Comparison of ENCODE assay signal across 8 mouse cellular contexts in the genomic region with DNA sequence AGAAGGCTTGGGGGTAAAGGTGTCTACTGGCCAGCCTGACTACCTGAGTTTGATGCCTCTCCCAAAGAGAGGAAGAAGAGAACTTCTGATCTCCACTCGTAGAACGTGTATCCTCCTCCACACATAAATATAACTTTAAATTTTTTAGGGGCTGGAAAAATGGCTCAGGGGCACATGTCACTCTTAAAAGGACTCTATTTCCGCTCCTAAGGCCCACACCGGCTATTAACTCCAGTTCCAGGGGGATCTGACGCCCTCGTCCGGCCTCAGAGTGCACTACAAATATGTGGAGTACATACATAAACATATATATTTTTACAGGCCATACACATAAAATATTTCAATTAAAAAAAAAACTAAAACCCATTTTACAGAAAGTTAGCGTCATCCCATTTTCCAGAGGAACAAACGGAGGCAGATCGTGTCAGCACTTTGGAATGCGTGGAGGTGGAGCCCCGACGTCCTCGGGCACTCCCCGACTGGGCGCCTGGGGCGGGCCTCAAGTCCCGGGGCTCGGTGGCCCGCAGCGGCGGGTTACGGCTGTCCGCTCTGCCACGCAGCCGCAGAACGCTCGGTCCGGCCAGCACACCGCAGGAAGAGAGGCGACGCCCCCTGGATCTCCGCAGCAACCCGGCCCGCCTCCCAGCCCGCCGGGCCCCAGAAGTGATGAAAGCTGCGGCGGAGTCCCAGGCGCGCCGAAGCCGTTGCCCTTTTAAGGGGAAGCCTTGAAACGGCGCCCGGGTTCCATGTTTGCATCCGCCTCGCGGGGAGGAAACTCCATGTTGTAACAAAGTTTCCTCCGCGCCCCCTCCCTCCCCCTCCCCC. TPM values are rescaled to one million over a fixed set of nuclear protein-coding genes. Genes with fewer than 3 reads are reported as not detected.
A peak's percentile ranks its signal among the peaks of the same experiment; 100 is the strongest.
DNase-seq lines count a peak whose midpoint lies in the region; ATAC-seq lines count a peak whose summit lies in the region.

A gene (plus strand): TSS at position 586 of the 825 bp plus-strand sequence.

- H3K4me3 ChIP-seq in intestine, embryonic 14.5 days (ENCODE audit: low read depth, low read length), result peak within 1 kb of the TSS; percentile 85

- ATAC-seq in intestine, embryonic 14.5 days (replicated peaks; ENCODE audit: low FRiP score, low TSS enrichment, low read depth), result peak; percentile 72

- 4% methylated on average over 50 of the region's 51 CpGs for WGBS in intestine, embryonic 14.5 days

- H3K27me3 ChIP-seq in intestine, embryonic 14.5 days (replicated peaks; ENCODE audit: control insufficient read depth, insufficient read depth, low read length), result no peaks in the 10 kb centered on the region

- peak within 1 kb of the TSS; percentile 99 for H3K27ac ChIP-seq in intestine, embryonic 14.5 days (ENCODE audit: low read depth)

- no peaks in the 10 kb centered on the region for H3K9me3 ChIP-seq in intestine, embryonic 14.5 days (ENCODE audit: control insufficient read depth, low read length)

- intact Hi-C loops in left cerebral cortex, postnatal 14 days (cut with DNase I), result loop anchor here (5.0 kb wide), 1 partner anchor 61 kb away; no protein-coding TSS in a partner anchor

- H3K9ac ChIP-seq in intestine, embryonic 14.5 days (ENCODE audit: low read length), result peak within 1 kb of the TSS; percentile 99

- DNase-seq in adrenal gland, adult (ENCODE audit: inconsistent age in 2 of 2, low spot score in 1 of 2), result peak; percentile 99
- peak; percentile 98 for DNase-seq in embryo, embryonic 10.5 days (ENCODE audit: low spot score)
- peak; percentile 99 for DNase-seq in gastrocnemius, postnatal 25 days
- DNase-seq in intestine, embryonic 14.5 days (ENCODE audit: low spot score), result peak; percentile 96
- DNase-seq in left cerebral cortex, postnatal 14 days (ENCODE audit: low spot score in 2 of 2), result peak; percentile 95 to 97
- peak; percentile 95 for DNase-seq in mesoderm, embryonic 11.5 days (ENCODE audit: low read depth, low spot score)
- DNase-seq in right cerebral cortex, postnatal 36 days (ENCODE audit: low spot score in 2 of 2), result peak; percentile 91 to 93
- peak; percentile 94 for DNase-seq in yolk sac, embryonic 10.5 days (ENCODE audit: low spot score)

- H3K4me1 ChIP-seq in intestine, embryonic 14.5 days (replicated peaks; ENCODE audit: control insufficient read depth, insufficient read depth, low read length), result peaks cover 27% of the 10 kb centered on the region

- peak within 1 kb of the TSS; percentile 97 for H3K4me2 ChIP-seq in intestine, embryonic 14.5 days (ENCODE audit: low read length)

- H3K36me3 ChIP-seq in intestine, embryonic 14.5 days (ENCODE audit: control insufficient read depth, insufficient read depth, low read length), result peaks cover 22% of the 10 kb centered on the region

RNA-seq across cellular contexts. Expression of the gene that starts here (rescaled TPM):
- total RNA-seq in gastrocnemius, postnatal 25 days (2021), result 10 to 100 TPM; 82.7 to 82.9 TPM
- polyA plus RNA-seq in intestine, embryonic 14.5 days (2014; fragmentation: Nextera tagmentation; extraction: Ambion mirVana), result 86.8 and 87.1 TPM in 2 replicates
- 10 to 100 TPM; 17.7 to 25.5 TPM for total RNA-seq in left cerebral cortex, postnatal 14 days (2021)

Comparison
In these comparisons a context has a peak if more than half of its experiments do, and no peak if none do; other contexts are left out.
1. Peak in every context shown above with its lines: DNase-seq, ATAC-seq, H3K4me3 ChIP-seq and H3K27ac ChIP-seq.